Mouse (Mus musculus) brain, embryonic 14.5 days (tissue): ENCODE data around the gene Fcho1. TPM values are rescaled to one million over a fixed set of nuclear protein-coding genes. Genes with fewer than 3 reads are reported as not detected.

Source experiments
- DNase-seq: peaks from one replicate; pipeline ENCODE4 v3.0.0-alpha.2; 2011; ENCODE audit warnings: low read depth
- CTCF ChIP-seq: fragments of 200-500 bp; IDR thresholded peaks from 2 replicates; pipeline ENCODE4 v1.5.1; 2012; ENCODE audit warnings: inconsistent platforms, mild to moderate bottlenecking, moderate library complexity, borderline replicate concordance; ENCODE audit not compliant: insufficient read depth, insufficient read length; ENCODE audit errors: extremely low read depth
- POLR2A ChIP-seq: fragments of 200-500 bp; IDR thresholded peaks from 2 replicates; pipeline ENCODE4 v1.6.1; 2012; ENCODE audit warnings: mild to moderate bottlenecking, inconsistent platforms, borderline replicate concordance; ENCODE audit not compliant: poor library complexity, insufficient read depth, insufficient read length, severe bottlenecking; ENCODE audit errors: extremely low read depth
- polyA plus RNA-seq: library from polyadenylated mRNA; depleted of rRNA; stranded (reverse); fragments of >200 nt; gene quantifications from 2 replicates; pipeline ENCODE4 v1.2.3, GENCODE M21; 2012

Gene Fcho1
- polyA plus RNA-seq, 1 experiment: 146 TPM

GRCm38 (mm10) chr8:71677555-71677954, 48.0 kb downstream of the Fcho1 start:
- TF ChIP-seq CTCF (no peak), POLR2A (no peak)
- DNase-seq: no peak

- DNase-seq: no peak
- TF ChIP-seq CTCF (no peak), POLR2A (no peak)
These were observed 48.7 kb downstream of the Fcho1 start for GRCm38 (mm10) chr8:71676803-71677202.

- TF ChIP-seq POLR2A: no peak
- TF ChIP-seq CTCF: no peak
- peak; percentile 75 for DNase-seq
These were observed 49.3 kb downstream of the Fcho1 start, which contains the start of gene Jak3 for GRCm38 (mm10) chr8:71676020-71676741. Gene Jak3 (plus strand): TSS chr8:71676296.

- no peak for TF ChIP-seq CTCF
- no peak for TF ChIP-seq POLR2A
- DNase-seq: no peak
These were observed 50.0 kb downstream of the Fcho1 start for GRCm38 (mm10) chr8:71675456-71676019.

GRCm38 (mm10) chr8:71674071-71674470, 51.4 kb downstream of the Fcho1 start:
- no peak for DNase-seq
- TF ChIP-seq POLR2A: no peak
- no peak for TF ChIP-seq CTCF

GRCm38 (mm10) chr8:71672168-71672735, 53.3 kb downstream of the Fcho1 start:
- no peak for DNase-seq

GRCm38 (mm10) chr8:71671549-71671965, 54.0 kb downstream of the Fcho1 start, which contains the start of gene Unc13a:
Gene Unc13a (minus strand): TSS chr8:71671757.
- TF ChIP-seq CTCF (no peak), POLR2A (peak; percentile 70; the same call in 1 of the 2 replicates)
- peak; percentile 96 for DNase-seq

More at GRCm38 (mm10) chr8:71672168-71672735, 53.3 kb downstream of the Fcho1 start:
- no peak for TF ChIP-seq CTCF
- TF ChIP-seq POLR2A: no peak

GRCm38 (mm10) chr8:71670621-71671548, 54.6 kb downstream of the Fcho1 start:
- TF ChIP-seq CTCF (no peak), POLR2A (no peak)
- peak; percentile 94 for DNase-seq

GRCm38 (mm10) chr8:71670198-71670597, 55.3 kb downstream of the Fcho1 start:
- TF ChIP-seq CTCF: no peak
- TF ChIP-seq POLR2A: no peak
- DNase-seq: no peak

GRCm38 (mm10) chr8:71668220-71668975, 57.1 kb downstream of the Fcho1 start:
- TF ChIP-seq POLR2A (no peak), CTCF (no peak)
- DNase-seq: peak; percentile 46
